Mouse (Mus musculus) 416B (cell line): Measurements from ENCODE around the gene Rab23.
A peak's percentile ranks its signal among the peaks of the same experiment; 100 is the strongest.

Experiments
- DNase-seq: peaks from one replicate; pipeline ENCODE4 v3.0.0; 2011; ENCODE audit warnings: low read depth

The Rab23 gene

DNA sequence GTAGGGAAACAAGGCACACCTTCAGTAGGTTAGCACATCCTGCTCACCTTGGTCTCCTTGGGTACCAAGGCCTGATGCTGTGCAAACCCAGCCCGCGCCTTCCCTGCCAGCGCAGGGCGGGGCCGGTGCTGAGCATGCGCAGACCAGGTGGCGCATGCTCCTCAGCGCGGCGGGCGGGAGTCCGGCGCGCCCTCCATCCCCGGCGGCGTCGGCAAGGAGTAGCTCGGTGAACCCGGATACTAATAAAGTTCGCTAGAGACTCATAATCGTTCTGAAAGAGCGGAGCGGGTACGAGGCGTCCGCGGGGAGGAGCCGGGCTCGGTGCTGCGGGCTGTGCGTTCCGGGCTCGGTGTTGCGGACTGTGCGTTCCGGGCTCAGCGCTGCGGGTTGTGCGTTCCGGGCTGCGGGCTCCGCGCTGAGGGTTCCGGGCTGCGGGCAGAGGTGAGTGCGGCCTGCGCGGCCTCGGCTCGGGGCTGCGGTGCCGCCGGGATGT is at the start of gene Rab23:
TSS of gene Rab23 (plus strand) at position 155 of the 493 bp plus-strand sequence.
- DNase-seq = no peak

DNA sequence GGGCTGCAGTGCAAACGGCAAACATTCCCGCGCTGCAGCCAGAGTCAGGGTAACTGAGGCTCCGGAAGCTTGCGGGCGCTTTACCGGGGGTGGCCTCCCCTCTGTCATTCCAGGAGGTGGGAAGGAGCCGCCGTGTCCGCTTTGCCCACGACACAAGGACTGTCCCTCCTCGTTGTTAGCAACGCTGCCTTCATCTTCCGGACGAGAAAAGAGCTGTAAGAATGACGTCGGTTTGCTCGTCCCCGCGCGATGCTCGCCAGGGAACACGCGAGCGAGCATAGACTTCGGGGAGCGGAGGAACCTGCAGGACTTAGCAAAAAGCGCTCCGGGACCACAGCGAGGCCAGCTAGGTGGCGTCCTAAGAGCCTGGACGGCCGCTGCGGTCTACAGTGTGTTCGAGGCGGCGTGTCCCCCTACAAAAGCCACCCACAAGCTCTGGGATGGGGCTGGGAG is 49.5 kb upstream of the Rab23 start:
- peak; percentile 86 for DNase-seq

DNA sequence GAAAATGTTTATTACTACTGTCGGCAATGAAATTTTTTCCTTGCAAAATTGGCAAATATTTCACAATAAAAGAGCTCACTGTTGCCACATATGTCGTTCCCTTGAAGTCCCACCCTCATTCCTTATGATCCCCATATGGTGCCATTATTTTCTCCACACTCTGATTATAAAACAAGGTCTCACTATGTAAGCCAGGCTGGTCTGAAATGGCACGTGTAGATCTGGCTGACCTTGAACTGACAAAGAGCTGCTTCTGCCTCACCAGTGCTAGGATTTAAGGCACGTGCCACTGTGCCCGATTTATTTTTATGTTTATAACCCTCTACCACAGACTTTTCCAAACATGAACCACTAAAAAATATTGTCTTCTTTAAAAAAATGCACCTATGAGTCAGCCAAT is 48.2 kb upstream of the Rab23 start:
- peak; percentile 17 for DNase-seq

DNA sequence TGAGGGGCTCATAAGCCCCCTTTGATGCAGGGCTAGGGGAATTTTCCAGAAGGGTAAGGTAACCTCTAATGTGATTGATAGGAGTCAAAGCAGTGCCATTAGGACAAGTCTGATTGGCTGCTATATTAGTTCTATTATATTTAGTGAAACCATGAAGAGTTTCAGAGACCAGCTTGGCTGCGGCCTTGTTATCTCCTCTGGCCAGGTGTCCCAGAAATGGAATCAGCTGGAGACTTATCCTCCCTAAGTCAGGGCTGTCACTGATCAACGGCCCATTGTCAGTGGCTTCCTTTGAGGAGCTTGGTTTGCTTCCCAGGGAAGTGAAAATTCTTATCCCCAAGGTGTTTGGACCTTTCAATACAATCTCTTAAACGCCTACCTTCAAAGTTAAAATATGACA is 47.6 kb upstream of the Rab23 start:
- no peak for DNase-seq

DNA sequence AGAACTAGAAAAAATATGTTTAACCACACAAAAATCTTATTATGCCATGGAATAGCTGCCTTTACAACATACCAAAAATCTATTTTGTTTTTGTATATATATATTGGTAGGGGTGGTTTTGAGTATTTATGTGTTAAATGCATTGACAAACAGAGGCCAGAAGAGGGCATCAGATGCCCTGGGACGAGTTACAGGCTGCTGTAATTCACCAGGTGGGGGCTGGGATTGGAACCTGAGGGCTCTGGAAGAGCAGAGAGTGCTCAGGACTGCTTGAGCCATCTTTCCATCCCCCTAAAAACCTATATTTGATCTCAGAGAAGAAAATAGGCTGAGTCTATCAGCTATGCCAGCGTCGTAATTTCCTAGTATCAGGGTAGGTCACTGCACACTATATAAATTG is 47.2 kb upstream of the Rab23 start:
- peak; percentile 56 for DNase-seq

DNA sequence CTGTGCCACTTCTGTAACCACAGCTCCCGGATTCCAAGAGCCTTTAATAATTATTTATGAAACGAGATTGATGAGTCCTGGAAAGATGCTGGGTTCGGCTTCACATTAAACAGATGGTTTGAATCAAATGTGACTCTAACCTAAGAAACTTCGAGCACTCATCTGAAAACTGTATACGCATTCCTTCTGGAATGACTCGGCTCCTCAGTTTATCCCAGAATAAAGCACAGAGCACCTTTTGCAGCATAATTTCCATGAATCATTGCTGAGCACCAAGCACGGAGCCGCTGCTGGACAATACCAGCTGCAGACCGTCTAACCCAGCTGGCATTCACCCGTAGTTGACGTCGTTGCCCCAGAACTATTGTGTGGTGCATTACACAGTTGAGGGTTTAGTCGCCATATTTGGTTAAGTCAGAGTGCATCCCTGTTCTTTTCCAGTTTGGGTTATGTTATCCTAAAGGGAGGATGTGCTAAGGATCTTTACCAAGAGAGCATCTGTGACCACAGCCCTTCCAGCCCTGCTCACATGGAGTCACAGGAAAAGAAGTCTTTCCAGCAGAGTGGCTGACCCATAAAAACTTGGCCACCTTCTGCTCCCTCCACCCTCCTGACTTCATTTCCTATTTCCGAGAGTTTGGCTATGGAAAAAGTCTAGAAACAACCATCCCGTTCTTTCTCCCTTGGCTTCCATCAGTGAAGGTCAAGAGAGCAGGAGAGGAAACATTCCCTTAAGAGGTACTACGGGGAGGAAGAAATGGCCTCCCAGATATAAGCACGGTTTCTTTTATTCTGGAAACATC is 46.3 kb upstream of the Rab23 start:
- DNase-seq = no peak

DNA sequence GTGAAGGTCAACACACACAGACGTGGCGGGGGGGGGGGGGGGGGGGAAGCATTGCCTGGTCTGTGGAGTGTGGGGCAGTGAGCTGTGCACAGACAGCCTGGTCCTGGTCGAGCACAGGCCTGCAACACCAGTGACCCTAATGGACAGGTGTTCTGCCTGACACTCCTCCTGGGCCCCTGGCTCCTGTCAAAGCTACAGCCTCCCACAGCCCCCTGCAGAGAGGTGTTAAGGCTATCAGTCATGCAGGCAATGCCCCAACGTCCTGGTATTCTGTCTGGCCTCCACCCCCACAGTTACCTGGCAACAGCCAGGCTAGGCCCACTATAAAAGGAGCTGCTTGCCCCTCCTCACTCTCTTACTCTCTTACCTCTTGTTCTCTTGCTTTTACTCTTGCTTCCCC is 39.3 kb upstream of the Rab23 start:
- DNase-seq = no peak

DNA sequence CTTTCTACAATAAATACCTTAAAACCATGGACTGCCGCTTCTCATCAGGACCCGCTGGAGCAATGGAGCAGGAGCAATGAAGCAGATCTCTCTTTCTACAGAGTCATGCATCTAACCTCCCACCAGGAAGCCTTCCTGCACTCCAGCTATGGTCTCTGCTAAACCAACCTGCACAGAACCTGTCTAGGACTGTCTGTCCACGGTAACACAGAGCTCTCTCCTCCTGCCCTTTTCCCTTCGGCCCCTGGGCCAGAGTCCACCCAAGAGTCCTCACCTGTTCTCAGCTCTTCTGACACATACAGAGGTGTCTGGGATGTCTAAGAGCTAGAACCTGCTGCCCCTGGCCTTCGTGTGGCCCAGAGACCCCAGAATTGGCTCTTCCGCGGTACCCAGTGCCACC is 38.8 kb upstream of the Rab23 start:
- no peak for DNase-seq

DNA sequence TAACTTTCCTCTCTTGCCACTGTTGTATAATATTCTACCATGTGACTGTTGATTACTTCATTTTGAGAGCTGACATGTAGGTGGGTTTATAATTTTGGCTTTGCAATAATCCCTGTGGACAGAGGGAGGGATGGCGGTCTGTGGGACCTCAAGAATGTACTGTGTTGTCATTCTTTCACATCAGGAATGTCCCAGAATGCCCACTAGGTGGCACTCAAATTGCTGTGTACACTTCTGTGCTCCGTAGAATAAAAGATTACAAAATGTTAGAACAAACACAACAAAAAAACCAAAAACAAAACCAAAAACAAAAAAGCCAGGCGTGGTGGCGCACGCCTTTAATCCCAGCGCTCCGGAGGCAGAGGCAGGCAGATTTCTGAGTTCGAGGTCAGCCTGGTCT is 35.2 kb upstream of the Rab23 start:
- peak; percentile 57 for DNase-seq

DNA sequence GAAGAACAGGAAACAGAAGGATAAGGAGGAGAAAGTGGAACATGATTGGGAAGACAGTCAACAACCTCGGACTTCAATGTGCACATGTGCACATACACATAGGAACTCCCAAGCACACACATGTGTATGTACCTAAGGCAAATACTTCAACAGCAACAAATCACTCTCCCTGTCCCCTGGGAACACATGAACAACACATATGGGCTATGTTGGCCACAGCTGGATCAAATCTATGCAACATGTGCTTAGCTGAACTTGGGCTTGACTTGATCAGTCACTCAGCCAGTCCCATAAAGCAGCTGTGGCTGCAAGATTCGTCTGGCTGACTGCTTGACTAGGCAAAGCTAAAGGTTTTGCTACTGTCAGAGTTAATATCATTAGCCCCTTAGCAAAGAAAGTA is 30.9 kb upstream of the Rab23 start:
- no peak for DNase-seq

DNA sequence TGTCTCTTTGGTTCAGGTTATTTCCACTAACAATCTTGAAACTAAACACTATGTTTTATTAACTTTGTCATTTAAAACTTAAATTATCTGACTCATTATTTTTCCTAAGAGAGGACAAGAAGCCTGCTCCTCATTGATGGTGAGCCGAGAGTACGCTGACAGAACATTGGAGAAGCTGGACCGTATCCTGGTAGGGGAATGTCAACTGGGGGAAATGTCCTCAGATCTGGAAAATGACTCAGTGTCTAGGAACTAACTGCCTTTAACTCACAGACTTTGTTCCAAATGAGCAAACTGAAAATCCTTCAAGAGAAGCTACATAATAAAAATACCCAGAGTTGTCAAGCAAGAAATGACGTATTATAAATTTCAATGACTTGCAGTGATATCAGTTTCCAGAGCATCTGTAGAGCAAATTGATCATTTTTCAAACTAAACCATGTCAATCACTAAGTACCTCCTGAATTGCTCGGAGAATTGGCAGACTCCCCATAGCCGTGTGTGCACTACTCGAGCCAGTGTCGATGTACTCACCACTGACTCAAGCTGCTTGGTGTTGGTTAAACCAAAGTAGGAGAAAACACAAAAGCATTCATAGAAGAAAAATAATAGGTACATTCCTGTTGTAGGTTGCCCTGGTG is 30.1 kb upstream of the Rab23 start:
- DNase-seq = no peak

DNA sequence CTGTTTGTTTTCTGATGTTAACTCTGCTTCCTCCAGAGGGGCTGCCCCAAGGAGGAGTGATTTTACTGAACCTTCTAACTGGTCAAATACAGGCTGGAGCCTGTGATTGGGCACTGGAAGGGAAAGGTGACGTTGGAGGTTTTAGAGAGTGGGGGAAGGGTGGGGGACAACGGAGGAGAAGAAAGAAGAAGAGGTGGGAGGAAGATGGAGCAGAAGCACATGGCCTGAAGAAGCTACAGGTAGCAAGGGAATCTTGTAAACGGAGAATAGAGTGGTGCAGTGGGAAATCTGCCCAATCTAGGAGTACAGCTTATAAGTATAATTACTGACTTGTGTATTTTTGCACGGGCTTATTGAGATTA is 29.6 kb upstream of the Rab23 start:
- no peak for DNase-seq

DNA sequence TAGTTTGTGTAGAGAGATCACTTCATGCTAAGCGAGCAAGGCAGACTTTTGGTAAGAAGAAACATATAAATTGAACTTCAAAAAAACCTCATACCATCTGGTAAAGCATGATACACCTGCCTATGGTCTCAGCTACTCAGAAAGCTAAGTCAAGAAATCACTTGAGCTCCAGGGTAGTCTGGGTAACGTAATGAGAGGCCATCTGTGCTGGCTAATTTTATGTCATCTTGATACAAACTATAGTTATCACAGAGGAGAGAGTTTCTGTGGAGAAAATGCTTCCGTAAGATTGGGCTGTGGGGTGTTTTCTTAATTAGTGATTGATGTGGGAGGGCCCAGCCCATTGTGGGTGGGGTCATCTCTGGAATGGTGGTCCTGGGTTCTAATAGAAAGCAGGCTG is 25.8 kb upstream of the Rab23 start:
- no peak for DNase-seq

DNA sequence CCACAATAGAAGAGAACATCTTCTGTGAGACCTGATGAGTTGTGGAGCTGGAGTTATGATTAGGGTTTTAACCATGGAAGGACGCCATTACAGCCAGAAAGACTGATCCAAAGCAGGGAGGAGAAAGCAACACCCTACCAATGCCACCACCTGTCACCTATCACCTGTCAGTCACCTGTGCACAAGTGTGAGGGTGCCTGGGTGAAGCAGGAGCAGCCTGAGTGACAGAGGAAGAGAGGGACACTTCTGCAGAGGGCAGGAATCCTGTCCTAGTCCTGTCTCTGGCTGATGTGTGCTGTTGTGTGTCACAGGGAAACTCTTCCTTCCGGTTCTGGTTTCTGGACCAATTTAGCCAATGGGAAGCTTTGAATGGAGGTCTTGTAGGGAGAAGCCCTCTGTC is 23.7 kb upstream of the Rab23 start:
- no peak for DNase-seq

DNA sequence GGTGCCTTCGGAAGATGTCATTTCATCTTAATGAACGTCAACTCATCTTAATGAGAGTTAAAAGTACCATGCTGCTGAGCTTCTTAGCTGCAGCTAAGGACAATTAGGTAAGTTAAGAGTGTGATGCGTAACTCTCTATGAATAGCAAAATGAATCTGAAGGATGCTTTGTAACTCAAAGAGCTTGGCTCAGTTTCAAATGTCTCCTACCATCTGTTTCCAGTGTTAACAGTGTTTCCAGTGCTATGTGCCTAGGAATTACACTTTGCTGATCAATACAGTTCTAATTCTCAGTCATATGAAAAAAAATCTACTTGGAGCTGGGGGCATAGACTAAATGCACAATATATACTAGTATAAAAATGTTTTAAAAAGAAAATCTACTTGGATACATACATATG is 18.4 kb upstream of the Rab23 start:
- DNase-seq = no peak

DNA sequence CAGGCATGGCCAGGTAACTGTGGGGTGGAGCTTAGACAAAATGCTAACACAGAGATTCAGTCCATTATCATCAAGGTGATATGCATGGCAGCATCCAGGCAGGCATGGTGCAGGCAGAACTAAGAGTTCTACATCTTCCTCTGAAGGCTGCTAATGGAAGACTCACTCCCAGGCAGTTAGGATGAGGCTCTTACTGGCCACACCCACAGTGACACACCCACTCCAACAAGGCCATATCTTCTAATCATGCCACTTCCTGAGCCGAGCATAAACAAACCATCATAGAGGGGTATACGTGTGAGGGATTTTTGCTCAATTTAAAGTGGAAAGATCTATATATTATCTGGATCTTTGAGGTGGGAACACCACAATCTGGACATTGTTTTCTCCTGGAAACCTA is 10.1 kb upstream of the Rab23 start:
- peak; percentile 28 for DNase-seq

DNA sequence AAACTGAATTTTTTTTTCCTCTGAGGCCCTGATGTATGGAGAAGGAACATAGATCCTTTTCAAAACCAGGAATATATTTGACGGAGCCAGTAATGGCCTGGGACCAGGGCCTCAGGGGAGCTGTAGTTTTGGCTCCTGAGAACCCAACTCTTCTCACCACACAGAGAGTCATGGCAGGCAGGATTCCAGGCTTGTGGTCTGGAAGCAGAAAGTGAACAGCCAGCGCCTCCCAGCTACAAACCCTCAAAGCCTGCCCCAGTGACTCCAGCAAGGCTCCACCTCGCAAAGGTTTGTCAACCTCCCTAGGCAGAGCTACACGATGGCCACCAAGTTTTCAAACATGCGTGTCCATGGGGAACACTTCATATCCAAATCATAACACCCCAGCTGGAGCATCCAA is 7.7 kb upstream of the Rab23 start:
- DNase-seq = no peak

DNA sequence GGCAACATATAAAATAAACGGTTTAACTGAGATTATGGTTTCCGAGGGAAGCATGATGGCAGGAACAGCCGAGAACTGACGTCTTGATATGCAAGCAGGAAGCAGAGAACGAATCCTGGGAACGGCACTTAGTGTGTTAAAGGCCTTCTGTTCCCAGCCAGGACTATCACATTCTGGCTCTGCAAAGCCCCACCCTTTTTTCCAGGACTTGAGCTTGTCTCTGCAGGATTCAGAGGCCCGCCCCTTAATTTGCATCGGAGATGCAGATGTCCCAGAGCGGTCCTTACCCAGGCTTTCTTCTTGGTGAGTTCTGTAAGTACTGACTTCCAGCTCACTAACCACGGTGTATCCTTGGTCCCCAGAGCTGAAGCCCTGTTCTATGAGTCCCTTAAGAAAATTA is 4.9 kb upstream of the Rab23 start:
- DNase-seq = no peak

DNA sequence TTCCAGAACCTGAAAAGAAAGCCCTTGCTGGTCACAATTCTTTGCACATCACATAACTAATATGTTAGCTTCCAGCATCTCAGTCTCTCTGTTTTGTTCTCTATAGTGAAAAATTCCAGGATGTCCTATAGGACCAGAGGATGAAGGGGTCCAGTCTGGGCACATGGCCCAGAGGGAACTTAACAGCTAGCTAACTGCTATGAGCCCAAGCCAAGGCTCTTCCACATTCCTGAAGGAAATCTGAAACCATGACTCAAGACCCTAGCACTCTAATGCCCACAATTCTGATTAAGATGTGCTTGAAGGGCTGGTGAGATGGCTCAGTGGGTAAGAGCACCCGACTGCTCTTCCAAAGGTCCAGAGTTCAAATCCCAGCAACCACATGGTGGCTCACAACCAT is 2.1 kb upstream of the Rab23 start:
- DNase-seq = no peak

DNA sequence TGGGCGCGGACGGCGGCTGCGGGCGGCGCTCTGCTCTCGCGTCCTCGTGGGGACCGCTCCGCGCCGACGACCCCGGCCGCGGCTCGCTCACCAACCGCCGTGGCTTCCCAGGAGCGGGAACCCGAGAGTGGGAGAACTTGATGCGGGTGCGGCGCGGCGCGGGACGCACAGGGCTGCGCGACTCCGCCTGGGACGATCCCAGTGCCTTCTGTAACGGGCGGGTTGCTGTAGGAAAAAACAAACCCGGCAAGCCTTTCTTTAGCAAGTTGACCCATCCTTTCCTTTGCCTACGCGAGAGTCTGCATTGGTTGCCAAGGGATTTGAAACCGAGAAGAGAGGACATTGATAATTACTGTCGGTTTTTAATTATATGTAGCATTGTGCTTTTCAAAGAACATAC is 544 bp downstream of the Rab23 start:
- DNase-seq = no peak

DNA sequence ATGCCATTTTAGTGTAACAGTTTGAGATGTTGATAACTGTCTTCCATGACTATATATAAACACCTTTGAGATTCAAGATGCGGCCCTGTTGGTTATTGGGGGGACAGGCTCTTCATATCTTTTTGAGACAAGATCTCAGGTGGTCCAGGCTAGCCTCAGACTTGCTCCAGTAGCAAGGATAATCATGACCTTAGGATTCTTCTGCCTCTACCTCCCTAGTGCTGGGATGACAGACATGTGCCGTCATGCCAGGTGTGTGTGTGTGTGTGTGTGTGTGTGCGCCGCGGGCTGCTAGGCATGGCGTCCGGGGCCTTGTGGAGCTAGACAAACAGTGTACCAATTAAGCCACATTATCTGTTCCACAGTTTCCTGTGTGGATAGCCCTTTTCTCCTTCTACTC is 1.3 kb downstream of the Rab23 start:
- no peak for DNase-seq

DNA sequence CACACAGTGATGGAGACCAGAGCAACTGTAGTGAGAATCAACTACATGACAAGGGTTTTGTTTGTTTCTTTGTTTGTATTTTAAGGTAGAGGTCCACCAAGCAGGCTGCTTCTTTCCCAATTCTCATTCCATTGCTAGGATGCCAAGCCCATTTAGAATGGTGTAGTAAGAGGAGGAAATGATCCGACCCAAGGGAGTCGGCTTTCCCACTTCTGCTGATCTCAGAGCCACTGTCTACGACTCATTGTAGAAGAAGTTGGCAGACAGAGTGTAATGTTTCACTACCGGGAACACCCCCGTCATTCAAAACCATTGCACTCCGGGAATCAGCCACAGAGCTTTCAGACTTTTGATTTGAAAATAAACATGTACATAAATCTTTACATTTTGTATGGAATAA is 4.8 kb downstream of the Rab23 start:
- DNase-seq = no peak

DNA sequence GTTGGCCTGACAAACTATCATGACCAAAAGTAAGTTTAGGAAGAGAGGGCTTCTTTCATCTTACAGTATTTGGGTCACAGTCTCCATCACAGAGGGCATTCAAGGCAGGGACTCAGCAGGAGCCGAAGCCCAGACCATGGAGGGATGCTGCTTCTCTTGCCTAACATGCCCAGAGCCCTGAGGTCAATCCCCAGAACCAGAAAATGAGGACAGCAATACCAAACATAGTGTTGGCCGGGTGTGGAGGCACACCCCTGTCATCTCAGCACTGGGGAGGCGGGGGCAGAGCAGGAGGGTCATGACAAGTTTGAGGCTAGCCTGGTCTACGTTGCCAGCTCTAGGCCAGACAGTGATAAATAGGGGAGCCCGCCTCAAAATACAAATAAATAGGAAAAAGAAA is 5.4 kb downstream of the Rab23 start:
- DNase-seq = no peak

DNA sequence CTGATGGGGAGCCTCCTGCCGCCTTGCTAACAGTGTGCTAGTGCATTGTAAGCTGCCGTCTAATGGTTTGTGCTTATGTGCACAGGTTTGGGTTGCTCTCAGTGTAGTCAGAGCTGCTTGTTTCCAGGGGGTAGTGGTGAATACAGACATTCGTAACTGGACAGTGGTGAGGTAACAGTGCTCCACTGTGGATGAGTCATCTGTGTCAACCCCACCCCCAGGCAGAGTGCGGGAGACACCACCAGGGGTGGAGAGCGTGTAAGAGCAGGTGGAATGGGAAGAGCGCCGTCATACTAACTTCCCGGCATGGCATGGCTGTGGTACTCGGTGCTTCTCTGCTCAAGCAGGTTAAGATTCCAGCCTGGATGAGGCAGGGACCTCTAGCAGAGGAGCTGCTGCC is 13.4 kb downstream of the Rab23 start:
- DNase-seq = peak; percentile 65
